Mouse (Mus musculus) heart, postnatal 0 days (tissue): ENCODE results near the gene Kctd7.

Experiments used
- CTCF ChIP-seq: IDR thresholded peaks from 2 replicates; pipeline ENCODE4 v1.5.1; 2016; ENCODE audit warnings: antibody characterized with exemption, control low read depth, low read depth
- EP300 ChIP-seq: IDR thresholded peaks from 2 replicates; pipeline ENCODE4 v1.6.1; 2016; ENCODE audit warnings: antibody characterized with exemption, low read depth

GRCm38 (mm10) chr5:130139393-130139792, 5.3 kb upstream of the Kctd7 start:
- TF ChIP-seq EP300 (no peak), CTCF (peak; percentile 85)
